Mouse (Mus musculus) embryonic stem cell, embryonic (primary cell): ENCODE data around the gene Npat.

ENCODE experiments used
- CTCF ChIA-PET, 4 experiments: fragments of 300-600 bp in 2 of 4; fragments of 350-600 bp in 2 of 4; sonication (Branson Sonifier 250); formaldehyde crosslinking; loops; one replicate each; lab custom pipeline; 2022; ENCODE audit warnings: inconsistent platforms in 2 of 4; lab: Charles Lee
- POLR2A ChIA-PET, 4 experiments: fragments of 300-600 bp in 2 of 4; fragments of 350-600 bp in 2 of 4; sonication (Branson Sonifier 250); formaldehyde crosslinking; loops; one replicate each; lab custom pipeline; 2022; ENCODE audit warnings: antibody characterized with exemption in 4 of 4, inconsistent platforms in 1 of 4; lab: Charles Lee

The Npat gene

DNA sequence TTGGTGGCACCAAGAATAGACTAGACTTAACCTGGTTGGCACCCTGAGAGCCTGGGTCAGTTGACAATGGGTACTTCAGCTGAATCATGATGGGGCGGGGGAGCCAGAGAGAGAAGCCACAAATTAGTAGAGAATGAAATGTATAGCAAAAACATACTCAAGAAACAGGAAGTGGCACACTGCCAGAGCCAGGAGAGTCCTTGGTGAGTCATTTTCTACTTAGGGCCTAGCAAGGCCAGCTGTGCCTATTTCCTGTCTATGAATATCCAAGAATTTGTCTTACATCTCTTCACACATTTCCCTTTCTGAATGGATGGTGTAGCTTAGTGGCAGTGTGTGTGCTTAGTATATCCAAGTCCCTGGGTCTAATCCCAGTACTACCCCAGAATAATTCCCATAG is 66.5 kb downstream of the Npat start:
- ChIA-PET POLR2A (interaction anchor here in 1 of 4 experiments (0.9 to 1.5 kb wide), 2 partner anchors 9 to 13 kb away, joined by 4 read pairs; no protein-coding TSS in a partner anchor), CTCF (no interaction called here)

DNA sequence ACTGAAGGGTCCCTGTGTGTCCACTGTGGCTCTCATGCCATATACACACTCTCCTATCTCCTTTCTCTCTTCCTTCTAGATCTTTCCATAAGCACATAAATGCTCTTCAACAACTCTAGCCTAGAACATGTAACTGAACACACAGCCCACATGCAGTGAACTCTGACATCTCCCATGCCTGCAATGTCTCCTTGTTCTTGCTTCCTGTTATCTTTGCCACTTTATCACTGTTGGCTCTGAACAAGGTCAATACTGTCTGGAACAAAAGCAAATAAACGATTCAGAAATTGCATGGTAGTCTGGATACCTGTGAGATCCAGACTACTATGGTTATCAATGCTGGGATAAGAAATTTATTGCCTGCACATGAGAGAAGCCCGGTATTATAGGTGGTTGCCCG is 67.0 kb downstream of the Npat start:
- POLR2A ChIA-PET = interaction anchor here in 1 of 4 experiments (1.5 kb wide), 1 partner anchor 12 kb away, joined by 4 read pairs; no protein-coding TSS in a partner anchor

GRCm38 (mm10) chr9:53604954-53605353 is 68.1 kb downstream of the Npat start:
- ChIA-PET POLR2A (interaction anchor here in 1 of 4 experiments (1.9 kb wide), 1 partner anchor 70 kb away, joined by 5 read pairs; no protein-coding TSS in a partner anchor), CTCF (no interaction called here)

More for the DNA sequence above, 67.0 kb downstream of the Npat start:
- CTCF ChIA-PET = no interaction called here

DNA sequence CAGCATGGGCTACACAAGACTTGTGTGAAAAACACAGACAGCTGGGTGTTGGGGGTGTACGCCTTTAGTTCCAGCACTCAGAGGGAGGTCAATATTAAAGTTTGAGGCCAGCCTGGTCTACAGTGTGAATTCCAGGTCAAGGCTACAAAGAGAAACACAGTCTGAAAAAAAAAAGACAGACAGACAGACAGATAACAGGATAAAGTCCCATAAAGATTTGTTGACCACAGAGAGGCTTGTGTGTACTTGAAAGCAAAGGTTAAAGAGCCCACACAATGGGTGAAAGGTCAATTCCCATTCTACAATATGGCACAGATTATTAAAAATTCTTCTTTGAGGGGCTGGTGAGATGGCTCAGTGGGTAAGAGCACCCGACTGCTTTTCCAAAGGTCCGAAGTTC is 70.3 kb downstream of the Npat start:
- POLR2A ChIA-PET = no interaction called here
- CTCF ChIA-PET = interaction anchor here in 1 of 4 experiments (0.7 kb wide), 1 partner anchor 38 kb away, joined by 4 read pairs; no protein-coding TSS in a partner anchor

- POLR2A ChIA-PET = no interaction called here
- CTCF ChIA-PET = no interaction called here
These were observed 71.0 kb downstream of the Npat start for GRCm38 (mm10) chr9:53607816-53608215.

- ChIA-PET CTCF (interaction anchor here in 3 of 4 experiments (0.6 to 1.2 kb wide), 7 partner anchors 16 to 171 kb away, joined by 3 to 15 read pairs (median 4); partner anchors contain the start of gene Cul5 (in 1 of the 3)), POLR2A (interaction anchor here (0.6 to 2.2 kb wide), 22 partner anchors 10 to 362 kb away, joined by 3 to 8 read pairs (median 4); partner anchors contain the start of genes Cul5 (in 2 of the 4), Ddx10 (in 1 of the 4) and Npat (in 1 of the 4))
These were observed 72.6 kb downstream of the Npat start for GRCm38 (mm10) chr9:53609306-53609967.

DNA sequence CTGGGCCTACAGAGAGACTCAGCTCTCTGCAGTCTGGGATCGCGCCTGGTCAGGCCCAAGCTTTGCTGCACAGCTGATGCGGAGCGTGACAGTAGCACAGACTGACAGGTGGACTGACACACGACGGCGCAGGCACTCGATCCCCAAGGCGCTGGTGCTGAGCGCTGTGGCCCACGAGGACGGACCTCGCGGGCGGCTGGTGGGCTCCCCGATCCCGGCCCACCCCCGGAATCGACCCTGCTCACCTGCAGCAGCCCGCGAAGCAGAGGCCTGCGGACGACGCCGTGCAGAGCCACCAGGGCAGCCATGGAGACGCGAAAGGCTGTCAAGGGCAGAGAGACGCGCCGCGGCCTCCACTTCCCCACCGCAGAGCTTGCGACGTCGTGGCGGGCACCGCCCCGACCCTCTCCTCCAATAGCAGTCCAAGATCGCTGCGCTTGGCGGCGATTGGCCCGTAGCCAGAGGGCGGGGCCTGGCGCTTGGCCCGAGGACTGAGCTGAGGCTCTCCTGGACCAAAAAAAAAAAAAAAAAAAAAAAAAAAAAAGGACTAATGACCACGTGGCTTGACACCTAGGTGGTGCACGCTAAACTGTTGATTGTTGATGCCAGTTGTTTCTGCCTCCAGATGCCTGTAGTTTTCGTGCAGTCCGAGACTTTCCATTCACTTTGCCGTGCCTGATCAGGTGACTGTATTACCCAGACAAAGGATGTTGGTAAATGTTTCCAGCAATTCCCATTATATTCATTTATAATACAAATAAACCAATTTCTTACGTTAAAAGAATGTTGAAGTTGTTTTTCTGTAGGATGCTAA is 73.3 kb downstream of the Npat start, which contains the start of gene Acat1:
Gene Acat1 (minus strand): TSS at position 415 of the 814 bp plus-strand sequence.
- ChIA-PET POLR2A (interaction anchor here (0.6 to 2.2 kb wide), 30 partner anchors 9 to 386 kb away, joined by 3 to 8 read pairs (median 4); partner anchors contain the start of genes Cul5 (in 2 of the 4), Atm (in 1 of the 4), Ddx10 (in 1 of the 4) and Npat (in 1 of the 4)), CTCF (interaction anchor here (0.6 to 1.2 kb wide), 10 partner anchors 17 to 364 kb away, joined by 3 to 15 read pairs (median 4); partner anchors contain the start of gene Cul5 (in 1 of the 4))

- POLR2A ChIA-PET = interaction anchor here in 1 of 4 experiments (1.1 to 1.8 kb wide), 3 partner anchors 8 to 53 kb away, joined by 4 to 6 read pairs (median 5); no protein-coding TSS in a partner anchor
These were observed 77.4 kb downstream of the Npat start for GRCm38 (mm10) chr9:53614286-53614685.

GRCm38 (mm10) chr9:53615246-53615645 is 78.4 kb downstream of the Npat start:
- CTCF ChIA-PET = interaction anchor here in 1 of 4 experiments (0.5 kb wide), 1 partner anchor 1833 kb away, joined by 3 read pairs; no protein-coding TSS in a partner anchor
- POLR2A ChIA-PET = interaction anchor here in 1 of 4 experiments (2.0 kb wide), 1 partner anchor 12 kb away, joined by 4 read pairs; no protein-coding TSS in a partner anchor

More at GRCm38 (mm10) chr9:53614286-53614685, 77.4 kb downstream of the Npat start:
- CTCF ChIA-PET = interaction anchor here in 2 of 4 experiments (0.5 to 0.6 kb wide), 2 partner anchors 19 to 599 kb away, joined by 3 to 4 read pairs; no protein-coding TSS in a partner anchor
